Mouse (Mus musculus) CH12.LX (cell line): Measurements from ENCODE around the gene Mettl26. TPM values are rescaled to one million over a fixed set of nuclear protein-coding genes. Genes with fewer than 3 reads are reported as not detected.

Experiments
- DNase-seq: peaks from one replicate; pipeline ENCODE4 v3.0.0-alpha.2; 2013; ENCODE audit errors: extremely low read depth
- H3K27ac ChIP-seq: 2 replicates; pipeline ENCODE4 v1.5.1; 2012; ENCODE audit warnings: low read depth, mild to moderate bottlenecking, control low read depth, moderate library complexity; ENCODE audit not compliant: insufficient read depth
- H3K27me3 ChIP-seq: replicated peaks from 2 replicates; pipeline ENCODE3; 2012; ENCODE audit warnings: inconsistent platforms
- H3K36me3 ChIP-seq, 2 experiments: replicated peaks in 1 of 2; 2 replicates each; pipeline versions ENCODE3 to v1.6.1; 2012; ENCODE audit warnings: inconsistent platforms in 1 of 2, low read length in 1 of 2, mild to moderate bottlenecking in 1 of 2, mixed read lengths in 1 of 2, moderate library complexity in 1 of 2; ENCODE audit not compliant: control insufficient read depth in 1 of 2, insufficient read depth in 1 of 2
- H3K4me1 ChIP-seq, 2 experiments: 2 replicates each; pipeline ENCODE4 v1.6.1; 2012; ENCODE audit warnings: inconsistent platforms in 1 of 2, moderate library complexity in 1 of 2; ENCODE audit not compliant: insufficient read depth in 2 of 2, control insufficient read depth in 1 of 2
- H3K4me2 ChIP-seq: 2 replicates; pipeline ENCODE4 v1.6.1; 2012; ENCODE audit warnings: low read depth, mild to moderate bottlenecking, control low read depth; ENCODE audit not compliant: poor library complexity, insufficient read depth, severe bottlenecking
- H3K4me3 ChIP-seq, 3 experiments: fragments of 150-350 bp in 1 of 3; sonication (generic) in 1 of 3; replicated peaks in 1 of 3; 2 replicates each; pipeline versions ENCODE3 to v1.5.1; 2011 to 2012; ENCODE audit warnings: low read depth in 2 of 3, low read length in 2 of 3, mild to moderate bottlenecking in 2 of 3, moderate library complexity in 2 of 3, control low read depth in 1 of 3, improper control_type of control experiment in 1 of 3, inconsistent platforms in 1 of 3, mixed read lengths in 1 of 3; ENCODE audit not compliant: poor library complexity in 1 of 3
- H3K79me2 ChIP-seq: replicated peaks from 2 replicates; pipeline ENCODE4 v1.6.1; 2012; ENCODE audit warnings: mild to moderate bottlenecking, moderate library complexity; ENCODE audit not compliant: control insufficient read depth, poor library complexity, insufficient read depth, severe bottlenecking; ENCODE audit errors: extremely low read depth
- H3K9ac ChIP-seq: 2 replicates; pipeline ENCODE4 v1.6.1; 2012; ENCODE audit warnings: low read depth, mild to moderate bottlenecking, control low read depth, moderate library complexity; ENCODE audit not compliant: insufficient read depth
- H3K9me3 ChIP-seq: replicated peaks from 2 replicates; pipeline ENCODE3; 2012; ENCODE audit warnings: low read length, inconsistent platforms, mixed read lengths
- CHD1 ChIP-seq: IDR thresholded peaks from 2 replicates; pipeline ENCODE4 v1.6.1; 2012; ENCODE audit warnings: low read depth, low read length, improper control_type of control experiment, inconsistent platforms
- CTCF ChIP-seq, 2 experiments: IDR thresholded peaks in 1 of 2; conservative IDR thresholded peaks in 1 of 2; 2 replicates each; pipeline ENCODE4 v1.5.1; 2011 to 2012; ENCODE audit warnings: low read depth in 2 of 2, low read length in 2 of 2, improper control_type of control experiment in 1 of 2, inconsistent platforms in 1 of 2, mild to moderate bottlenecking in 1 of 2, moderate library complexity in 1 of 2
- E2F4 ChIP-seq: IDR thresholded peaks from 2 replicates; pipeline ENCODE4 v1.6.1; 2011; ENCODE audit warnings: low read depth, low read length, improper control_type of control experiment; ENCODE audit not compliant: insufficient replicate concordance
- ELF1 ChIP-seq: IDR thresholded peaks from 2 replicates; pipeline ENCODE4 v1.6.1; 2014; ENCODE audit warnings: low read depth, mild to moderate bottlenecking, inconsistent platforms, low read length, improper control_type of control experiment
- EP300 ChIP-seq: IDR thresholded peaks from 2 replicates; pipeline ENCODE4 v1.6.1; 2011; ENCODE audit warnings: low read length, improper control_type of control experiment
- HCFC1 ChIP-seq: IDR thresholded peaks from 2 replicates; pipeline ENCODE4 v1.6.1; 2012; ENCODE audit warnings: low read depth, mild to moderate bottlenecking, inconsistent platforms, low read length, improper control_type of control experiment
- JUN ChIP-seq: IDR thresholded peaks from 2 replicates; pipeline ENCODE4 v1.6.1; 2011; ENCODE audit warnings: low read depth, mild to moderate bottlenecking, low read length, improper control_type of control experiment, moderate library complexity; ENCODE audit not compliant: insufficient read depth
- JUND ChIP-seq: conservative IDR thresholded peaks from 2 replicates; pipeline ENCODE4 v1.6.1; 2011; ENCODE audit warnings: low read depth, low read length, improper control_type of control experiment
- KAT2A ChIP-seq: IDR thresholded peaks from 2 replicates; pipeline ENCODE4 v1.6.1; 2012; ENCODE audit warnings: low read length, improper control_type of control experiment, inconsistent platforms; ENCODE audit not compliant: insufficient replicate concordance
- MAFK ChIP-seq: IDR thresholded peaks from 2 replicates; pipeline ENCODE4 v1.6.1; 2011; ENCODE audit warnings: low read length, improper control_type of control experiment; ENCODE audit not compliant: insufficient replicate concordance
- MAX ChIP-seq: IDR thresholded peaks from 2 replicates; pipeline ENCODE4 v1.6.1; 2011; ENCODE audit warnings: low read length, improper control_type of control experiment
- MXI1 ChIP-seq: IDR thresholded peaks from 2 replicates; pipeline ENCODE4 v1.6.1; 2011; ENCODE audit warnings: mild to moderate bottlenecking, low read depth, low read length, improper control_type of control experiment
- MYC ChIP-seq: IDR thresholded peaks from 2 replicates; pipeline ENCODE4 v1.6.1; 2011; ENCODE audit warnings: low read depth, mild to moderate bottlenecking, improper control_type of control experiment, low read length
- NELFE ChIP-seq: IDR thresholded peaks from 2 replicates; pipeline ENCODE4 v1.6.1; 2011; ENCODE audit warnings: low read depth, low read length, improper control_type of control experiment
- NRF1 ChIP-seq: IDR thresholded peaks from 2 replicates; pipeline ENCODE4 v1.6.1; 2014; ENCODE audit warnings: low read depth, mild to moderate bottlenecking, inconsistent platforms, low read length, improper control_type of control experiment, moderate library complexity
- PAX5 ChIP-seq: IDR thresholded peaks from 2 replicates; pipeline ENCODE4 v1.6.1; 2012; ENCODE audit warnings: low read length, inconsistent platforms, mixed read lengths
- POLR2A ChIP-seq: IDR thresholded peaks from 2 replicates; pipeline ENCODE4 v1.6.1; 2011; ENCODE audit warnings: low read depth, mild to moderate bottlenecking, improper control_type of control experiment, low read length
- POLR2AphosphoS2 ChIP-seq: IDR thresholded peaks from 2 replicates; pipeline ENCODE4 v1.6.1; 2011; ENCODE audit warnings: low read depth, low read length, improper control_type of control experiment
- RAD21 ChIP-seq: IDR thresholded peaks from 2 replicates; pipeline ENCODE4 v1.6.1; 2011; ENCODE audit warnings: low read depth, mild to moderate bottlenecking, low read length, improper control_type of control experiment, moderate library complexity
- SIN3A ChIP-seq: IDR thresholded peaks from 2 replicates; pipeline ENCODE4 v1.6.1; 2012; ENCODE audit warnings: low read length, improper control_type of control experiment, inconsistent platforms
- SMC3 ChIP-seq: IDR thresholded peaks from 2 replicates; pipeline ENCODE4 v1.6.1; 2011; ENCODE audit warnings: low read depth, low read length, improper control_type of control experiment
- TBP ChIP-seq: conservative IDR thresholded peaks from 2 replicates; pipeline ENCODE4 v1.6.1; 2011; ENCODE audit warnings: low read depth, low read length, improper control_type of control experiment
- TCF12 ChIP-seq: IDR thresholded peaks from 2 replicates; pipeline ENCODE4 v1.6.1; 2014; ENCODE audit warnings: low read depth, mild to moderate bottlenecking, inconsistent platforms, low read length, improper control_type of control experiment
- UBTF ChIP-seq: IDR thresholded peaks from 2 replicates; pipeline ENCODE4 v1.6.1; 2012; ENCODE audit warnings: low read depth, mild to moderate bottlenecking, inconsistent platforms, low read length, improper control_type of control experiment, moderate library complexity
- USF1 ChIP-seq: IDR thresholded peaks from 2 replicates; pipeline ENCODE4 v1.6.1; 2014; ENCODE audit warnings: low read depth, mild to moderate bottlenecking, inconsistent platforms, low read length, improper control_type of control experiment
- USF2 ChIP-seq: conservative IDR thresholded peaks from 2 replicates; pipeline ENCODE4 v1.6.1; 2011; ENCODE audit warnings: low read depth, low read length, improper control_type of control experiment
- ZC3H11A ChIP-seq: IDR thresholded peaks from 2 replicates; pipeline ENCODE4 v1.6.1; 2012; ENCODE audit warnings: low read depth, mild to moderate bottlenecking, inconsistent platforms, low read length, improper control_type of control experiment
- ZKSCAN1 ChIP-seq: IDR thresholded peaks from 2 replicates; pipeline ENCODE4 v1.6.1; 2012; ENCODE audit warnings: low read depth, inconsistent platforms, low read length, improper control_type of control experiment, borderline replicate concordance
- ZMIZ1 ChIP-seq: IDR thresholded peaks from 2 replicates; pipeline ENCODE4 v1.6.1; 2012; ENCODE audit warnings: low read depth, mild to moderate bottlenecking, inconsistent platforms, low read length, improper control_type of control experiment
- ZNF384 ChIP-seq: IDR thresholded peaks from 2 replicates; pipeline ENCODE4 v1.6.1; 2012; ENCODE audit warnings: low read depth, low read length, improper control_type of control experiment, inconsistent platforms
- dilution Hi-C: fragments of 300-500 bp; cut with MboI; formaldehyde crosslinking; loops from 2 replicates; pipeline ENCODE4 v1.14.3; 2020; ENCODE audit warnings: low sequenced_read_pairs; ENCODE audit not compliant: extremely low pct_unique_long_range_greater_than_20kb, extremely low pct_ligation_motif_present
- in situ Hi-C: fragments of 300-500 bp; cut with MboI; formaldehyde crosslinking; loops from 3 replicates; pipeline ENCODE4 v1.14.3; 2019; ENCODE audit warnings: low sequenced_read_pairs, low pct_ligation_motif_present, low pct_unique_long_range_greater_than_20kb, mixed read lengths
- polyA plus RNA-seq: library from polyadenylated mRNA; unstranded; fragments of >175 nt; gene quantifications from 2 replicates; pipeline ENCODE4 v1.2.1, GENCODE M21; 2012; ENCODE audit warnings: low read depth; ENCODE audit not compliant: insufficient read length
- total RNA-seq, 2 experiments: library from RNA; depleted of rRNA; stranded (reverse); fragments of 300-350 nt in 1 of 2; fragments of >200 nt in 1 of 2; gene quantifications; 2 replicates each; pipeline ENCODE4 v1.2.3; 2012 to 2014

The Mettl26 gene
- total and polyA plus RNA-seq, 3 experiments: 29.8 to 52.5 (median 33.0) TPM

DNA sequence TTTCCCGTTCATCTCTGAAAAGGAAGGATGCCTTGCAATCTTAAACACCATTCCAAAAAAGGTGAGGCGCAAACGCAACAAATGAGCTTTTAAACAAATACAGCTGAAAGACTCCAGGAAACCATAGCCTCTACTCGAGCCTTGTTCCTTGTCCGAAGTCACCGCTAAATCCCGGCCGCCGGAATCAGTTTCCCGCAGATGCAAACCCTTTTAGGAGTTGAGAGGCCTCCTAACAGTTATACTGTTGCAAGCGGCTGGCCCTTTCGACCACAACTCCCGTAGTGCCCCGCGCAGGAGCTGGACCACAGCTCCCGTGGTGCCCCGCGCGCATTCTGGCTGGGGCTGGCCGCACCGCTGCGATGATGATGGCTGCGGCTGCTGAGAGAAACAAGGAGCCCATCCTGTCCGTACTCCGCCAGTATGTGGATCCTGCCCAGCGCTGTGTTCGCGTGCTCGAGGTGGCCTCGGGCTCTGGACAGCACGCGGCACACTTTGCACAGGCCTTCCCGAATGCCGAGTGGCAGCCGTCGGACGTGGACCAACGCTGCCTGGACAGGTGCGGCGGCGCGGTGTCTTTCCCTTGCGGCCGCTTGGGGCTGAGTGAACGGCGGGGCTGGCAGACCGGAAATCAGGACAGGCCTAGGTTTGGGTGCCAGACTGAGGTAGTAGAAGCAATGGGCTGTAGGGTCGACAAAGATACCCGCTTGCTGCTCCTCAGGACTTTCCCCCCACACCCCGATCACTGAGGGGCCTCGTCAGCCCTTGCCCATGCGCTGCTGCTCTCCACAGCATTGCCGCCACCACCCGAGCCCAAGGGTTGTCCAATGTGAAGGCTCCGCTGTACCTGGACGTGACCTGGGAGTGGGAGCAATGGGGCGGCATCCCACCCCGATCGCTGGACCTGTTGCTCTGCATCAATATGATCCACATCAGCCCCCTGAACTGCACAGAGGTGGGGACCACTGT, 580 bp downstream of the Mettl26 start (continued):
- no peak for TF ChIP-seq USF2
- peak; percentile 90 for TF ChIP-seq NELFE
- TF ChIP-seq ZC3H11A: no peak
- TF ChIP-seq PAX5: no peak
- TF ChIP-seq KAT2A: peak; percentile 63; the same call in 1 of the 2 replicates
- no peak for TF ChIP-seq E2F4
- TF ChIP-seq POLR2AphosphoS2: 0 out of 2 replicates have a peak, but pooled peaks have one; percentile 70
- no peak for TF ChIP-seq RAD21
- TF ChIP-seq JUN: no peak
- no peak for TF ChIP-seq TBP
- no peak for TF ChIP-seq USF1
- TF ChIP-seq UBTF: peak; percentile 87; the same call in 1 of the 2 replicates
- TF ChIP-seq JUND: no peak
- TF ChIP-seq EP300: no peak
- TF ChIP-seq SMC3: no peak
- TF ChIP-seq ELF1: peak; percentile 62
- peak; percentile 44 for TF ChIP-seq NRF1
- peak; percentile 78 for TF ChIP-seq TCF12
- TF ChIP-seq ZKSCAN1: no peak
- no peak for TF ChIP-seq CHD1
- TF ChIP-seq POLR2A: peak; percentile 88
- peak; percentile 24; the same call in 1 of the 2 replicates for TF ChIP-seq ZMIZ1

- H3K4me3 ChIP-seq: peak overlapping the region; percentile 22 to 93 (median 63)
- in situ Hi-C loops (no loop called here), dilution Hi-C loops (no loop called here)
- H3K27ac ChIP-seq: no peak overlapping the region
- TF ChIP-seq ZC3H11A: no peak
- no peak for TF ChIP-seq JUN
- TF ChIP-seq HCFC1: no peak
- TF ChIP-seq MAX: no peak
- no peak for TF ChIP-seq ZNF384
- TF ChIP-seq TBP: no peak
- TF ChIP-seq POLR2A: no peak
- no peak for TF ChIP-seq JUND
- TF ChIP-seq RAD21: no peak
- no peak for TF ChIP-seq ELF1
- TF ChIP-seq CTCF (conservative IDR thresholded peaks at IDR 0.05 in 1 of 2, IDR thresholded peaks at IDR 0.05 in 1 of 2; ENCODE audit: low read depth in 2 of 2, low read length in 2 of 2): no peak
- TF ChIP-seq ZMIZ1: no peak
- no peak for TF ChIP-seq MXI1
- TF ChIP-seq MYC: no peak
- no peak for TF ChIP-seq SIN3A
- TF ChIP-seq ZKSCAN1: no peak
- TF ChIP-seq MAFK: no peak
- no peak for TF ChIP-seq USF1
- H3K9me3 ChIP-seq: no peaks in the 10 kb centered on the region
- DNase-seq: no peak
- no peaks in the 10 kb centered on the region for H3K79me2 ChIP-seq
- peak overlapping the region; percentile 39 for H3K4me2 ChIP-seq
- H3K4me1 ChIP-seq: peaks cover 6 to 18% of the 10 kb centered on the region in 2 experiments
- peaks cover 25 to 48% of the 10 kb centered on the region in 2 experiments for H3K36me3 ChIP-seq
- peak overlapping the region; percentile 63 for H3K9ac ChIP-seq
- H3K27me3 ChIP-seq: peaks cover 15% of the 10 kb centered on the region
Observed at GRCm38 (mm10) chr17:25876347-25876915, 1.6 kb downstream of the Mettl26 start.
